Mouse (Mus musculus): ENCODE measurements around the gene Numb. TPM values are rescaled to one million over a fixed set of nuclear protein-coding genes. Genes with fewer than 3 reads are reported as not detected.

Numb gene
- total RNA-seq, 1 experiment: 17.2 TPM

GRCm38 (mm10) chr12:83860688-83861087, 61.0 kb downstream of the Numb start:
- TF ChIP-seq ZNF384 (IDR thresholded peaks at IDR 0.05; ENCODE audit: low read depth, low read length): no peak
- H3K4me3 ChIP-seq (ENCODE audit: insufficient read depth in 1 of 2, low read depth in 1 of 2, low read length in 2 of 2, poor library complexity in 1 of 2, severe bottlenecking in 1 of 2): no peak overlapping the region
- DNase-seq (ENCODE audit: low read depth, low spot score): no peak
- H3K9me3 ChIP-seq (ENCODE audit: control insufficient read depth, insufficient read depth, low read depth, low read length): no peaks in the 10 kb centered on the region
- no peak overlapping the region for H3K9ac ChIP-seq (ENCODE audit: insufficient read depth, low read depth, low read length, poor library complexity, severe bottlenecking)
- in situ Hi-C loops (cut with MboI; ENCODE audit: low sequenced_read_pairs in 2 of 2, unreplicated experiment in 2 of 2): no loop called here
- no peaks in the 10 kb centered on the region for H3K4me1 ChIP-seq (ENCODE audit: control insufficient read depth in 2 of 2, insufficient read depth in 2 of 2, low read length in 2 of 2, poor library complexity in 1 of 2)
- no peak overlapping the region for H3K27ac ChIP-seq (ENCODE audit: insufficient read depth, low read depth, low read length, poor library complexity, severe bottlenecking)
- no peaks in the 10 kb centered on the region for H3K36me3 ChIP-seq (ENCODE audit: control insufficient read depth, insufficient read depth, low read length, poor library complexity, severe bottlenecking)

- TF ChIP-seq ZNF384 (IDR thresholded peaks at IDR 0.05; ENCODE audit: low read depth, low read length): peak; percentile 35; the same call in 1 of the 2 replicates
- TF ChIP-seq MAFK (IDR thresholded peaks at IDR 0.05; ENCODE audit: insufficient read depth, low read depth, low read length): no peak
- no peak for TF ChIP-seq ZC3H11A (IDR thresholded peaks at IDR 0.05; ENCODE audit: borderline replicate concordance, low read depth, low read length)
- TF ChIP-seq CHD2 (IDR thresholded peaks at IDR 0.05; ENCODE audit: low read depth, low read length): no peak
- no peak for TF ChIP-seq HCFC1 (IDR thresholded peaks at IDR 0.05; ENCODE audit: borderline replicate concordance, insufficient read depth, low read length)
- H3K9ac ChIP-seq (ENCODE audit: insufficient read depth, low read depth, low read length, poor library complexity, severe bottlenecking): no peak overlapping the region
- H3K9me3 ChIP-seq (ENCODE audit: control insufficient read depth, insufficient read depth, low read depth, low read length): no peaks in the 10 kb centered on the region
- in situ Hi-C loops (cut with MboI; ENCODE audit: low sequenced_read_pairs in 2 of 2, unreplicated experiment in 2 of 2): no loop called here
- no peak overlapping the region for H3K27ac ChIP-seq (ENCODE audit: insufficient read depth, low read depth, low read length, poor library complexity, severe bottlenecking)
- H3K4me1 ChIP-seq (ENCODE audit: control insufficient read depth in 2 of 2, insufficient read depth in 2 of 2, low read length in 2 of 2, poor library complexity in 1 of 2): no peaks in the 10 kb centered on the region
- no peak for DNase-seq (ENCODE audit: low read depth, low spot score)
- no peaks in the 10 kb centered on the region for H3K36me3 ChIP-seq (ENCODE audit: control insufficient read depth, insufficient read depth, low read length, poor library complexity, severe bottlenecking)
- no peak overlapping the region for H3K4me3 ChIP-seq (ENCODE audit: insufficient read depth in 1 of 2, low read depth in 1 of 2, low read length in 2 of 2, poor library complexity in 1 of 2, severe bottlenecking in 1 of 2)
These were observed 63.7 kb downstream of the Numb start for GRCm38 (mm10) chr12:83858052-83858451.

- DNase-seq (ENCODE audit: low read depth, low spot score): no peak
- Histone ChIP-seq H3K9me3 (ENCODE audit: control insufficient read depth, insufficient read depth, low read depth, low read length) (no peaks in the 10 kb centered on the region), H3K4me3 (ENCODE audit: insufficient read depth in 1 of 2, low read depth in 1 of 2, low read length in 2 of 2, poor library complexity in 1 of 2, severe bottlenecking in 1 of 2) (no peak overlapping the region), H3K27ac (ENCODE audit: insufficient read depth, low read depth, low read length, poor library complexity, severe bottlenecking) (no peak overlapping the region), H3K9ac (ENCODE audit: insufficient read depth, low read depth, low read length, poor library complexity, severe bottlenecking) (no peak overlapping the region), H3K36me3 (ENCODE audit: control insufficient read depth, insufficient read depth, low read length, poor library complexity, severe bottlenecking) (no peaks in the 10 kb centered on the region), H3K4me1 (ENCODE audit: control insufficient read depth in 2 of 2, insufficient read depth in 2 of 2, low read length in 2 of 2, poor library complexity in 1 of 2) (no peaks in the 10 kb centered on the region)
- in situ Hi-C loops (cut with MboI; ENCODE audit: low sequenced_read_pairs in 2 of 2, unreplicated experiment in 2 of 2): no loop called here
- no peak for TF ChIP-seq CHD2 (IDR thresholded peaks at IDR 0.05; ENCODE audit: low read depth, low read length)
- TF ChIP-seq HCFC1 (IDR thresholded peaks at IDR 0.05; ENCODE audit: borderline replicate concordance, insufficient read depth, low read length): no peak
- TF ChIP-seq ZC3H11A (IDR thresholded peaks at IDR 0.05; ENCODE audit: borderline replicate concordance, low read depth, low read length): no peak
- no peak for TF ChIP-seq MAFK (IDR thresholded peaks at IDR 0.05; ENCODE audit: insufficient read depth, low read depth, low read length)
- no peak for TF ChIP-seq ZNF384 (IDR thresholded peaks at IDR 0.05; ENCODE audit: low read depth, low read length)
These were observed 66.5 kb downstream of the Numb start for GRCm38 (mm10) chr12:83855211-83855610.

DNA sequence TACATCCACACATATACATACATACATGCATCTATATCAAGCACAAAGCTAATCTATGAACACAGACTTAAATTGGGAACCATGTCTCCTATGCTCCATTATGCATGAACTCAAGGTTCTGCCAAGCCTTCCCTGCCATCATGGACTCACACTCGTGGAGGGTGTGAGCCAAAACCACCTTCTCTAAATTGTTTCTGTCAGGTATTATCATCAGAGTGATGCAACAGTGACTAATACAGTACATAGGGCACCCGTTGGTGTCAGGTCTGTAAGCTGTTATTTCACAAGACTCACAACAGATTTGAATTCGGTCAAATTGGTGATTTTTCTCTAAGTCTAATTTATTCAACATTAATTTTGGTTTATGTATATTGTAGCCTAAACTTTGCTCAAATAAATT, 67.5 kb downstream of the Numb start:
- in situ Hi-C loops (cut with MboI; ENCODE audit: low sequenced_read_pairs in 2 of 2, unreplicated experiment in 2 of 2): no loop called here
- no peak overlapping the region for H3K4me3 ChIP-seq (ENCODE audit: insufficient read depth in 1 of 2, low read depth in 1 of 2, low read length in 2 of 2, poor library complexity in 1 of 2, severe bottlenecking in 1 of 2)
- no peak for TF ChIP-seq ZC3H11A (IDR thresholded peaks at IDR 0.05; ENCODE audit: borderline replicate concordance, low read depth, low read length)
- TF ChIP-seq HCFC1 (IDR thresholded peaks at IDR 0.05; ENCODE audit: borderline replicate concordance, insufficient read depth, low read length): no peak
- TF ChIP-seq CHD2 (IDR thresholded peaks at IDR 0.05; ENCODE audit: low read depth, low read length): no peak
- no peak for TF ChIP-seq ZNF384 (IDR thresholded peaks at IDR 0.05; ENCODE audit: low read depth, low read length)
- TF ChIP-seq MAFK (IDR thresholded peaks at IDR 0.05; ENCODE audit: insufficient read depth, low read depth, low read length): no peak

DNA sequence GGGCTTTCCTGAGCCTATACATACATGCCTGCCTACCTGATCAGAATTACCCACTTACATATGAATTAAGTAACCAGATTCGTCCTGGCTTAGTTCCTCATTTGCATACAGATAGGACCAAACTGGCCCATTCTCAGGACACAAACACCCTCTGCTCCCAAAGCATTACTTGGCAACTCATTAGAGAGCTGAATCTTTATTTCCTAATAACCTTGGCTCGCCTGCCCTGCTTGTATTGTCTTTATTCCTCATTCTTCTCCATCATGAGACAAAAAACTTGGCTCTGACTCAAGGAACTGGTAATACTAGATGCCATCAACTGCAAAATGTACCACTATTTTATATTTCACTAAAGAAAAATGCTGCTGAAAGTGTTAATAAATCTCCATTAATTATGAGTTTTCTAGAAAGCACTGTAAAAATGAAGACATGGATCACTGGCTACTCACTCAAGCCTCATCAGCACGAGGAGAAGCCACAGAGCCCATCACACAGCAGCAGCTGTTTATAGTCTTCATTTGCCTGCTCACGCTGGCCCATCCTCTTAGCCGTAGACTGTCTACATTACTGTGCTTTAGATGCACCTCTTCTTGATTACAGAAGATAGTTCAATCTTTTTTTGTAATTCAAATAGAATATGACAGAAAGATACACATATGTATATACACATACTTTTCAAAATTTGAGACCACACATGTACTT, 69.1 kb downstream of the Numb start:
- DNase-seq (ENCODE audit: low read depth, low spot score): no peak
- no peaks in the 10 kb centered on the region for H3K36me3 ChIP-seq (ENCODE audit: control insufficient read depth, insufficient read depth, low read length, poor library complexity, severe bottlenecking)
- no peak for TF ChIP-seq ZC3H11A (IDR thresholded peaks at IDR 0.05; ENCODE audit: borderline replicate concordance, low read depth, low read length)
- no peak for TF ChIP-seq MAFK (IDR thresholded peaks at IDR 0.05; ENCODE audit: insufficient read depth, low read depth, low read length)
- no peak for TF ChIP-seq CHD2 (IDR thresholded peaks at IDR 0.05; ENCODE audit: low read depth, low read length)
- no peak for TF ChIP-seq HCFC1 (IDR thresholded peaks at IDR 0.05; ENCODE audit: borderline replicate concordance, insufficient read depth, low read length)
- TF ChIP-seq ZNF384 (IDR thresholded peaks at IDR 0.05; ENCODE audit: low read depth, low read length): no peak
- H3K27ac ChIP-seq (ENCODE audit: insufficient read depth, low read depth, low read length, poor library complexity, severe bottlenecking): no peak overlapping the region
- in situ Hi-C loops (cut with MboI; ENCODE audit: low sequenced_read_pairs in 2 of 2, unreplicated experiment in 2 of 2): no loop called here
- H3K4me3 ChIP-seq (ENCODE audit: insufficient read depth in 1 of 2, low read depth in 1 of 2, low read length in 2 of 2, poor library complexity in 1 of 2, severe bottlenecking in 1 of 2): no peak overlapping the region
- no peaks in the 10 kb centered on the region for H3K4me1 ChIP-seq (ENCODE audit: control insufficient read depth in 2 of 2, insufficient read depth in 2 of 2, low read length in 2 of 2, poor library complexity in 1 of 2)
- H3K9me3 ChIP-seq (ENCODE audit: control insufficient read depth, insufficient read depth, low read depth, low read length): no peaks in the 10 kb centered on the region
- H3K9ac ChIP-seq (ENCODE audit: insufficient read depth, low read depth, low read length, poor library complexity, severe bottlenecking): no peak overlapping the region

More for the DNA sequence above, 67.5 kb downstream of the Numb start:
- Histone ChIP-seq H3K27ac (ENCODE audit: insufficient read depth, low read depth, low read length, poor library complexity, severe bottlenecking) (no peak overlapping the region), H3K36me3 (ENCODE audit: control insufficient read depth, insufficient read depth, low read length, poor library complexity, severe bottlenecking) (no peaks in the 10 kb centered on the region), H3K9ac (ENCODE audit: insufficient read depth, low read depth, low read length, poor library complexity, severe bottlenecking) (no peak overlapping the region), H3K9me3 (ENCODE audit: control insufficient read depth, insufficient read depth, low read depth, low read length) (no peaks in the 10 kb centered on the region), H3K4me1 (ENCODE audit: control insufficient read depth in 2 of 2, insufficient read depth in 2 of 2, low read length in 2 of 2, poor library complexity in 1 of 2) (no peaks in the 10 kb centered on the region)
- DNase-seq (ENCODE audit: low read depth, low spot score): no peak
